Mouse (Mus musculus) CH12.LX (cell line): ENCODE results near the gene Pkn2. TPM values are rescaled to one million over a fixed set of nuclear protein-coding genes. Genes with fewer than 3 reads are reported as not detected.
A peak's percentile ranks its signal among the peaks of the same experiment; 100 is the strongest.

Source experiments
- DNase-seq: peaks from one replicate; pipeline ENCODE4 v3.0.0-alpha.2; 2013; ENCODE audit errors: extremely low read depth
- H3K27ac ChIP-seq: 2 replicates; pipeline ENCODE4 v1.5.1; 2012; ENCODE audit warnings: low read depth, mild to moderate bottlenecking, control low read depth, moderate library complexity; ENCODE audit not compliant: insufficient read depth
- H3K27me3 ChIP-seq: replicated peaks from 2 replicates; pipeline ENCODE3; 2012; ENCODE audit warnings: inconsistent platforms
- H3K36me3 ChIP-seq, 2 experiments: replicated peaks in 1 of 2; 2 replicates each; pipeline versions ENCODE3 to v1.6.1; 2012; ENCODE audit warnings: inconsistent platforms in 1 of 2, low read length in 1 of 2, mild to moderate bottlenecking in 1 of 2, mixed read lengths in 1 of 2, moderate library complexity in 1 of 2; ENCODE audit not compliant: control insufficient read depth in 1 of 2, insufficient read depth in 1 of 2
- H3K4me1 ChIP-seq, 2 experiments: 2 replicates each; pipeline ENCODE4 v1.6.1; 2012; ENCODE audit warnings: inconsistent platforms in 1 of 2, moderate library complexity in 1 of 2; ENCODE audit not compliant: insufficient read depth in 2 of 2, control insufficient read depth in 1 of 2
- H3K4me2 ChIP-seq: 2 replicates; pipeline ENCODE4 v1.6.1; 2012; ENCODE audit warnings: low read depth, mild to moderate bottlenecking, control low read depth; ENCODE audit not compliant: poor library complexity, insufficient read depth, severe bottlenecking
- H3K4me3 ChIP-seq, 3 experiments: fragments of 150-350 bp in 1 of 3; sonication (generic) in 1 of 3; replicated peaks in 1 of 3; 2 replicates each; pipeline versions ENCODE3 to v1.5.1; 2011 to 2012; ENCODE audit warnings: low read depth in 2 of 3, low read length in 2 of 3, mild to moderate bottlenecking in 2 of 3, moderate library complexity in 2 of 3, control low read depth in 1 of 3, improper control_type of control experiment in 1 of 3, inconsistent platforms in 1 of 3, mixed read lengths in 1 of 3; ENCODE audit not compliant: poor library complexity in 1 of 3
- H3K79me2 ChIP-seq: replicated peaks from 2 replicates; pipeline ENCODE4 v1.6.1; 2012; ENCODE audit warnings: mild to moderate bottlenecking, moderate library complexity; ENCODE audit not compliant: control insufficient read depth, poor library complexity, insufficient read depth, severe bottlenecking; ENCODE audit errors: extremely low read depth
- H3K9ac ChIP-seq: 2 replicates; pipeline ENCODE4 v1.6.1; 2012; ENCODE audit warnings: low read depth, mild to moderate bottlenecking, control low read depth, moderate library complexity; ENCODE audit not compliant: insufficient read depth
- H3K9me3 ChIP-seq: replicated peaks from 2 replicates; pipeline ENCODE3; 2012; ENCODE audit warnings: low read length, inconsistent platforms, mixed read lengths
- BHLHE40 ChIP-seq: IDR thresholded peaks from 2 replicates; pipeline ENCODE4 v1.6.1; 2011; ENCODE audit warnings: mild to moderate bottlenecking, low read depth, low read length, improper control_type of control experiment
- CHD1 ChIP-seq: IDR thresholded peaks from 2 replicates; pipeline ENCODE4 v1.6.1; 2012; ENCODE audit warnings: low read depth, low read length, improper control_type of control experiment, inconsistent platforms
- ELF1 ChIP-seq: IDR thresholded peaks from 2 replicates; pipeline ENCODE4 v1.6.1; 2014; ENCODE audit warnings: low read depth, mild to moderate bottlenecking, inconsistent platforms, low read length, improper control_type of control experiment
- EP300 ChIP-seq: IDR thresholded peaks from 2 replicates; pipeline ENCODE4 v1.6.1; 2011; ENCODE audit warnings: low read length, improper control_type of control experiment
- IRF4 ChIP-seq: IDR thresholded peaks from 2 replicates; pipeline ENCODE4 v1.6.1; 2014; ENCODE audit warnings: low read depth, mild to moderate bottlenecking, inconsistent platforms, low read length, improper control_type of control experiment
- JUND ChIP-seq: conservative IDR thresholded peaks from 2 replicates; pipeline ENCODE4 v1.6.1; 2011; ENCODE audit warnings: low read depth, low read length, improper control_type of control experiment
- KAT2A ChIP-seq: IDR thresholded peaks from 2 replicates; pipeline ENCODE4 v1.6.1; 2012; ENCODE audit warnings: low read length, improper control_type of control experiment, inconsistent platforms; ENCODE audit not compliant: insufficient replicate concordance
- MAFK ChIP-seq: IDR thresholded peaks from 2 replicates; pipeline ENCODE4 v1.6.1; 2011; ENCODE audit warnings: low read length, improper control_type of control experiment; ENCODE audit not compliant: insufficient replicate concordance
- MEF2A ChIP-seq: IDR thresholded peaks from 2 replicates; pipeline ENCODE4 v1.6.1; 2014; ENCODE audit warnings: low read depth, mild to moderate bottlenecking, inconsistent platforms, low read length, improper control_type of control experiment, borderline replicate concordance
- MYC ChIP-seq: IDR thresholded peaks from 2 replicates; pipeline ENCODE4 v1.6.1; 2011; ENCODE audit warnings: low read depth, mild to moderate bottlenecking, improper control_type of control experiment, low read length
- NELFE ChIP-seq: IDR thresholded peaks from 2 replicates; pipeline ENCODE4 v1.6.1; 2011; ENCODE audit warnings: low read depth, low read length, improper control_type of control experiment
- NRF1 ChIP-seq: IDR thresholded peaks from 2 replicates; pipeline ENCODE4 v1.6.1; 2014; ENCODE audit warnings: low read depth, mild to moderate bottlenecking, inconsistent platforms, low read length, improper control_type of control experiment, moderate library complexity
- POLR2AphosphoS2 ChIP-seq: IDR thresholded peaks from 2 replicates; pipeline ENCODE4 v1.6.1; 2011; ENCODE audit warnings: low read depth, low read length, improper control_type of control experiment
- RAD21 ChIP-seq: IDR thresholded peaks from 2 replicates; pipeline ENCODE4 v1.6.1; 2011; ENCODE audit warnings: low read depth, mild to moderate bottlenecking, low read length, improper control_type of control experiment, moderate library complexity
- SMC3 ChIP-seq: IDR thresholded peaks from 2 replicates; pipeline ENCODE4 v1.6.1; 2011; ENCODE audit warnings: low read depth, low read length, improper control_type of control experiment
- TBP ChIP-seq: conservative IDR thresholded peaks from 2 replicates; pipeline ENCODE4 v1.6.1; 2011; ENCODE audit warnings: low read depth, low read length, improper control_type of control experiment
- TCF12 ChIP-seq: IDR thresholded peaks from 2 replicates; pipeline ENCODE4 v1.6.1; 2014; ENCODE audit warnings: low read depth, mild to moderate bottlenecking, inconsistent platforms, low read length, improper control_type of control experiment
- UBTF ChIP-seq: IDR thresholded peaks from 2 replicates; pipeline ENCODE4 v1.6.1; 2012; ENCODE audit warnings: low read depth, mild to moderate bottlenecking, inconsistent platforms, low read length, improper control_type of control experiment, moderate library complexity
- USF1 ChIP-seq: IDR thresholded peaks from 2 replicates; pipeline ENCODE4 v1.6.1; 2014; ENCODE audit warnings: low read depth, mild to moderate bottlenecking, inconsistent platforms, low read length, improper control_type of control experiment
- ZC3H11A ChIP-seq: IDR thresholded peaks from 2 replicates; pipeline ENCODE4 v1.6.1; 2012; ENCODE audit warnings: low read depth, mild to moderate bottlenecking, inconsistent platforms, low read length, improper control_type of control experiment
- ZMIZ1 ChIP-seq: IDR thresholded peaks from 2 replicates; pipeline ENCODE4 v1.6.1; 2012; ENCODE audit warnings: low read depth, mild to moderate bottlenecking, inconsistent platforms, low read length, improper control_type of control experiment
- dilution Hi-C: fragments of 300-500 bp; cut with MboI; formaldehyde crosslinking; loops from 2 replicates; pipeline ENCODE4 v1.14.3; 2020; ENCODE audit warnings: low sequenced_read_pairs; ENCODE audit not compliant: extremely low pct_unique_long_range_greater_than_20kb, extremely low pct_ligation_motif_present
- in situ Hi-C: fragments of 300-500 bp; cut with MboI; formaldehyde crosslinking; loops from 3 replicates; pipeline ENCODE4 v1.14.3; 2019; ENCODE audit warnings: low sequenced_read_pairs, low pct_ligation_motif_present, low pct_unique_long_range_greater_than_20kb, mixed read lengths
- polyA plus RNA-seq: library from polyadenylated mRNA; unstranded; fragments of >175 nt; gene quantifications from 2 replicates; pipeline ENCODE4 v1.2.1, GENCODE M21; 2012; ENCODE audit warnings: low read depth; ENCODE audit not compliant: insufficient read length
- total RNA-seq, 2 experiments: library from RNA; depleted of rRNA; stranded (reverse); fragments of 300-350 nt in 1 of 2; fragments of >200 nt in 1 of 2; gene quantifications; 2 replicates each; pipeline ENCODE4 v1.2.3; 2012 to 2014

Gene Pkn2
- total and polyA plus RNA-seq, 3 experiments, result 39.5 to 54.3 (median 49.2) TPM

DNA sequence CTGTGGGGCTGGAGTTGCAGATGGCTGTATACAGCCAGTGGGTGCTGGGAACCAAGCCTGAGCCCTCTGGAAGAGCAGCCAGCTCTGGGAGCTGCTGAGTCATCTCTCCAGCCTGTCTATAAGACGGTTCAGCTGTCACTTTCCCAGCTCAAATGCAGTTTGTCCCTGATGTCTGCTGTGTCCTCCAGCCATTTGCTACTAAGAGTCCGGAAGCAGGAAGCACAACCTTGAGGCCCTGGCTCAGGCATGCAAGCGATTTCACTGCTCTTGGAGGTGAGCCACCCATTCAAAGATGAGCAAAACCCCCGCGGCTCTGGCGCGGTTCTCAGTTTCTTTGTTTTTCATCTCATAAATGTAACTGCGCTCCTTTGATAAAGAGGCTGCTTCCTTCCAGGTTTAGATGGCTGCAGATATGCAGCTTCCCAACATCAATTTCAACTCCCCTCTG lies 17.2 kb upstream of the Pkn2 start:
- in situ Hi-C loops (no loop called here), dilution Hi-C loops (no loop called here)
- no peak overlapping the region for H3K9ac ChIP-seq
- H3K36me3 ChIP-seq, result no peaks in the 10 kb centered on the region
- H3K4me3 ChIP-seq, result no peak overlapping the region
- TF ChIP-seq ELF1 (no peak), USF1 (no peak), CHD1 (no peak), UBTF (no peak), TCF12 (no peak), ZMIZ1 (no peak), POLR2AphosphoS2 (no peak), EP300 (no peak), NELFE (no peak), BHLHE40 (no peak), TBP (no peak), ZC3H11A (no peak), SMC3 (no peak), MAFK (no peak), RAD21 (no peak), IRF4 (no peak), MEF2A (no peak), MYC (no peak), JUND (no peak), KAT2A (no peak)
- H3K4me2 ChIP-seq, result peak overlapping the region; percentile 24; the same call in 1 of the 2 replicates
- no peak overlapping the region for H3K27ac ChIP-seq
- peaks cover 0 to 3% of the 10 kb centered on the region in 2 experiments; a peak in 2 of 4 replicates for H3K4me1 ChIP-seq
- H3K79me2 ChIP-seq, result no peaks in the 10 kb centered on the region
- no peaks in the 10 kb centered on the region for H3K27me3 ChIP-seq
- H3K9me3 ChIP-seq, result no peaks in the 10 kb centered on the region
- no peak for DNase-seq

DNA sequence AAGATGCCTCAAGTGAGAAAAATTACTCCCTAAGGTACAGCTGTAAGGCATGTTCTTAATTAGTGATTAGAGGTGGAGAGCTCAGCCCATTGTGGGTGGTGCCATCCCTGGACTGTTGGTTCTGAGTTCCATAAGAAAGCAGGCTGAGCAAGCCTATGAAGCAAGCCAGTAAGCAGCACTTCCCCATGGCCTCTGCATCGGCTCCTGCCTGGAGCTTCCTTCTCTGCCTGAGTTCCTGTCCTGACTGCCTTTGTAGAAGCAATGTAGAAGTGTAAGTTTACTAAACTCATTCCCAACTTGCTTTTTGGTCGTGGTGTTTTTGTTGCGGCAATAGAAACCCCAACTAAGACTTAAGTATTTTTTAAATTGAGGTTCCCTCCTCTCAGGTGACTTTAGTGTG lies 8.6 kb upstream of the Pkn2 start:
- DNase-seq, result no peak
- dilution Hi-C loops (no loop called here), in situ Hi-C loops (no loop called here)
- no peak overlapping the region for H3K9ac ChIP-seq
- no peak overlapping the region for H3K4me2 ChIP-seq
- H3K9me3 ChIP-seq, result no peaks in the 10 kb centered on the region
- no peaks in the 10 kb centered on the region for H3K27me3 ChIP-seq
- H3K36me3 ChIP-seq, result no peaks in the 10 kb centered on the region
- H3K27ac ChIP-seq, result no peak overlapping the region
- no peak overlapping the region for H3K4me3 ChIP-seq
- no peaks in the 10 kb centered on the region for H3K79me2 ChIP-seq
- H3K4me1 ChIP-seq, result peaks cover 10 to 25% of the 10 kb centered on the region in 2 experiments
- TF ChIP-seq EP300, result no peak
- TF ChIP-seq NRF1, result no peak
- no peak for TF ChIP-seq POLR2AphosphoS2
- TF ChIP-seq MAFK, result no peak
